Mouse (Mus musculus) olfactory bulb, adult 2 months (tissue): ENCODE results near the gene Cygb. TPM values are rescaled to one million over a fixed set of nuclear protein-coding genes. Genes with fewer than 3 reads are reported as not detected.

Experiments
- H3K27ac ChIP-seq: fragments of 200-500 bp; 2 replicates; pipeline ENCODE4 v1.5.1; 2012; ENCODE audit warnings: low read depth, low read length; ENCODE audit not compliant: insufficient read depth
- H3K4me1 ChIP-seq: fragments of 200-500 bp; 2 replicates; pipeline ENCODE4 v1.6.1; 2012; ENCODE audit warnings: low read length; ENCODE audit not compliant: control insufficient read depth, insufficient read depth
- H3K4me3 ChIP-seq: fragments of 200-500 bp; 2 replicates; pipeline ENCODE4 v1.5.1; 2012; ENCODE audit warnings: mild to moderate bottlenecking, low read depth, low read length, moderate library complexity; ENCODE audit not compliant: insufficient read depth
- CTCF ChIP-seq: fragments of 200-500 bp; IDR thresholded peaks from 2 replicates; pipeline ENCODE4 v1.5.1; 2012; ENCODE audit warnings: low read depth, mild to moderate bottlenecking, low read length, moderate library complexity; ENCODE audit not compliant: insufficient read depth
- POLR2A ChIP-seq: fragments of 200-500 bp; IDR thresholded peaks from 2 replicates; pipeline ENCODE4 v1.6.1; 2012; ENCODE audit warnings: mild to moderate bottlenecking, low read depth, low read length, moderate library complexity; ENCODE audit not compliant: insufficient read depth
- WGBS: fragments of 180-500 bp; shearing (Covaris S2); methylation state at CpG from one replicate; pipeline ENCODE4 v1.1.7; 2018; 5-methylcytosine and 5-hydroxymethylcytosine counted together
- polyA plus RNA-seq: library from polyadenylated mRNA; stranded (reverse); fragments of >200 nt; gene quantifications from 2 replicates; pipeline ENCODE4 v1.2.4, GENCODE M21; 2012; ENCODE audit warnings: low replicate concordance; ENCODE audit not compliant: missing spikeins, insufficient read depth, insufficient read length

The Cygb gene
- polyA plus RNA-seq, 1 experiment: not detected

DNA sequence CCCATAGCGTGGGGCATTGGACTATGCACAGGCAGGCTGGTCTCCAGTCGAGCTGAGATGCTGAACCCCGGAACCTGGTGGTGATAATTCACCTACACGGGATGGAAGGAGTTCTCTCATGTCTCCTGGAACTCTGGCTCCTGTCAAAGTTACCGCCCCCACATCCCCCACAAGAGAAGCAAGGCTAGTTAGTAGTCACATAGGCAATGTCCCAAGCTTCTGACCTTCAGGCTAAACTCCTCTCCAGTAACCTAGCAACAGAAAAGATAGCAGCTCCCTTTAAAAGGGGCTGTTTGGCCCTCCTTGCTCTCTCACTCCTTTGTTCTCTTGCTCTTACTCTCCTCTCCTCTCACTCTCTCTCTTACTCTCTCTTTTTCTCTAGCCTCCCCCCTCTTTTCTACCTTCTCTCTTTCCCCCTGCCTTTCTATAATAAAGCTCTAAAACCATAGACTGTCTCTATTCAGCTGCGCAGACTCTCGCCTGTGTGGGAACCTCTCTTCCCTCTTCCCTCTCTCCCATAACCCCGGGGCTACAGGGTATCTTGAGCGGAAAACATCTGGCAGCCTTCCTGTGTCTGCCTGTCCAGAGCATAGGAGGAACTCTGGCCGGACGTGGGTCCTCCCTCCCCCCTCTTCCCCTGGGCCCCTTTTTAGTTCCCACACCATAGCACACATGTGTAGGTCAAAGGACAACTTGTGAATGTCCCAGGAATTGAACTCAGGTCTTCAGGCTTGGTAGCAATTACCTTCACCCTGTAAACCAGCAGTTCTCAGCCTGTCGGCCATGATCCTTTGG lies 23.7 kb downstream of the Cygb start:
- Histone ChIP-seq H3K4me3 (no peak overlapping the region), H3K27ac (no peak overlapping the region), H3K4me1 (no peaks in the 10 kb centered on the region)
- TF ChIP-seq POLR2A (no peak), CTCF (no peak)
- WGBS: 72% methylated on average over 12 of the region's 12 CpGs

DNA sequence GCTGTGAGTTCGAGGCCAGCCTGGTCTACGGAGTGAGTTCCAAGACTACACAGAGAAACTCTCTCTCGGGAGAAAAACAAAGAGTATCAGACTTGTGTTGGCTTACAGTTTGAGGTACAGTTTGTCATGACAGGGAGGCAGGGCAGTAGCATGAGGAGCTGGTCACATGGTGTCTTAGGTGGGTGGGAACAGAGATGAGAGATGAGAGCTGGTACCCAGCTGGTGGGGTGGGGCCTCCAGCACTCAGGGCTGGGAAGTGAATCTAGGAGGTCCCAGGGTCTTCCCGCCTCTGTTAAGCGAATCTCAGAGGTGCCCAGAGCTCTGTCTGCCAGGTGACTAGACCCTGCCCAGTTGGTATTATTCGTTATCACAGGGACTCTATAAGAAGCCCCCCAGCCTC lies 24.6 kb downstream of the Cygb start:
- Histone ChIP-seq H3K27ac (no peak overlapping the region), H3K4me3 (no peak overlapping the region), H3K4me1 (peaks cover 3% of the 10 kb centered on the region)
- TF ChIP-seq CTCF (no peak), POLR2A (no peak)
- 87% methylated on average over 6 of the region's 6 CpGs for WGBS

DNA sequence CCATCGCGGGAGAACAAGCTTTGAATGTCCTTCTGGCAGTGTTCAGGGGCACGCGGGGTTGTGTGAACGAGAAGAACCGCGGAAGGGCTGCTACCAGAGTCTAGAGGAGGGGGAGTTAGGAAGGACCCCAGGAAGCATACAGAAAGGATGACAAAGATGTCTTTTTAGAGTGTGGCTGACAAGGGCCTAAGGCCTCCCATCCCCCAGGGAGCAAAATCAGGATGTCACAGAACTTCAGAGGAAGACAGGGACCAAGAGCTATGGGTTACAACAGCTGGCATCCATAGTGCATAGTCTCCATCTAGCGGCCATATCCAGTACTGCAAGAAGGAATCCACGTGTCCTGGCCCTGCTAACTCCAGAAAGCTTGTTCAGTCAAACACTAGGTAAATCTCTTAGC lies 25.4 kb downstream of the Cygb start:
- peaks cover 10% of the 10 kb centered on the region for H3K4me1 ChIP-seq
- WGBS: 48% methylated on average over 9 of the region's 9 CpGs
- no peak overlapping the region for H3K4me3 ChIP-seq
- no peak for TF ChIP-seq POLR2A
- no peak; the same call in 1 of the 2 replicates for TF ChIP-seq CTCF
- H3K27ac ChIP-seq: no peak overlapping the region

DNA sequence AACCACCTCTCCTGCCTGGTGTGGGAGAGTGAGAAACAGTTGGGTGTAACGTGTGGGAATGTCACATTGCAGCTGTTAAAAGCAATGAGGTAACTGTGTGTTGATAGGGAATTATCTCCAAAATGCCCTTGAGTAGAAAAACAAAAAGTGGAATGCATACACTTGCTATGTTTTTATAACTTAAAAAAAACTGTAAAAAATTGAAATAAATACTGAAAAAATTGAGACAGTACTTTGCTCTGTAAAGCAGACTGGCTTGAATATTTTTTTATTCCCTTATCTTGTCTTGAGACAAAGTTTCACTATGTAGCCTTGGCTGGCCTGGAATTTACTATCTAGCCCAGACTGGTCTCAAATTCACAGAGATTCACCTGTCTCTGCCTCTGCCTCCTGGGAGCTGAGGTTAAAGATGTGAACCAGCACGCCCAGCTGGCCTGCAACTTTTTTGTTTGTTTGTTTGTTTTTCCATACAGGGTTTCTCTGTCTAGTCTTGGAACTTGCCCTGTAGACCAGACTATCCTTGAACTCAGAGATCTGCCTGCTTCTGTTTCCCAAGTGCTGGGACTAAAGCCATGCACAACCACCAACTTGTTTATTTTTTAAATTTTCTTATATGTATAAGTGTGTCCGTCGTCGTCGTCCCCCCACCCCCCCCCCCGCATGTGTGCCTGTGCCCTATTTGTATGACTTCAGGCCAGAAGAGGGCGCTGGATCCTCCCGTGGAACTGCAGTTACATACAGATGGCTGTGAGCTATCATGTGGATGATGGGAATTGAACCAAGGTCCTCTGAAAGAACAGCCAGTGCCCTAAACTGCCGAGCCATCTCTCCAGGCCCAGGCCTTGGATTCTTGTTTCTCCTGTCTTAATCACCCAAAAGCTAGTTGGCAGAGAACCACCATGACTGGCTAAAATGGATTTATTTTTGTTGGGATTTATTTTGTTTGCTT lies 26.8 kb downstream of the Cygb start:
- 34% methylated on average over 10 of the region's 10 CpGs for WGBS
- TF ChIP-seq POLR2A (no peak), CTCF (no peak)
- Histone ChIP-seq H3K27ac (no peak overlapping the region), H3K4me1 (peaks cover 15% of the 10 kb centered on the region), H3K4me3 (no peak overlapping the region)

DNA sequence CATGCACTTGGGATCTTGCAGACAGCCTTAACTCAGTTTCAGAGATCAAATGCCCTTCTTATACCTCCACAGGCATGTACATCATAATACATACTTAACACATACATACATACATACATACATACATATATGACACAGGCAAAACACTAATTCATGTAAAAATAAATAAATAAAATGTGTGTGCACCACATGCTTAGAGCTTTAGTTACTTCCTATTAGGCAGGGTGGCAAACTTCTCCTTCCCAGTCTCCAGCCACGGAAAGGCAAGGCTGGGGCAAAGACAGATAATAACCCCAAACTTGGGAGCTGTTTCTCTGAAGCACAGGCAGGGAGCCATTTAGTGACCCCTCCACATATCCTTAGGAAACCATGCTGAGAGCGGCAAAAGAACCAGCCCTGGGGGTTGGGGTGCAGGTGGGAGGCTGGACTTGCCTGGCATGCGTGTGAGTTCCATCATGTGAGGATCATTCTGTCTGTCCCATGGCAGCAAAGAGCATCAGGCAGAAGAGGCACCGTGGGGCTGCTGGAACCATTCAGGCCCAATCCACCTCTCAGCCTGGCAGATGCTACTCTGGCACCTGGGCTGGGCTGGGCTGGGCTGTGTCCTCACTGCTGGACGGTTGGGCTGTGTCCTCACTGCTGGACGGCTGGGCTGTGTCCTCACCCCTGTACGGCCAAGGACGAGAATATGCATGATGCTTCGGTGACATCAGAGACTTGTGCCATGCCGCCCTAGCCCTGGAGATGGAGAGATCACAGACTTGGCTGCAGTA lies 27.6 kb downstream of the Cygb start, which contains the start of gene Rhbdf2:
Gene Rhbdf2 (minus strand): TSS at position 721 of the 773 bp plus-strand sequence.
- H3K4me1 ChIP-seq: peaks cover 15% of the 10 kb centered on the region
- H3K27ac ChIP-seq: no peak within 1 kb of the TSS
- WGBS: 82% methylated on average over 10 of the region's 10 CpGs
- H3K4me3 ChIP-seq: no peak within 1 kb of the TSS
- TF ChIP-seq CTCF (no peak), POLR2A (no peak)

DNA sequence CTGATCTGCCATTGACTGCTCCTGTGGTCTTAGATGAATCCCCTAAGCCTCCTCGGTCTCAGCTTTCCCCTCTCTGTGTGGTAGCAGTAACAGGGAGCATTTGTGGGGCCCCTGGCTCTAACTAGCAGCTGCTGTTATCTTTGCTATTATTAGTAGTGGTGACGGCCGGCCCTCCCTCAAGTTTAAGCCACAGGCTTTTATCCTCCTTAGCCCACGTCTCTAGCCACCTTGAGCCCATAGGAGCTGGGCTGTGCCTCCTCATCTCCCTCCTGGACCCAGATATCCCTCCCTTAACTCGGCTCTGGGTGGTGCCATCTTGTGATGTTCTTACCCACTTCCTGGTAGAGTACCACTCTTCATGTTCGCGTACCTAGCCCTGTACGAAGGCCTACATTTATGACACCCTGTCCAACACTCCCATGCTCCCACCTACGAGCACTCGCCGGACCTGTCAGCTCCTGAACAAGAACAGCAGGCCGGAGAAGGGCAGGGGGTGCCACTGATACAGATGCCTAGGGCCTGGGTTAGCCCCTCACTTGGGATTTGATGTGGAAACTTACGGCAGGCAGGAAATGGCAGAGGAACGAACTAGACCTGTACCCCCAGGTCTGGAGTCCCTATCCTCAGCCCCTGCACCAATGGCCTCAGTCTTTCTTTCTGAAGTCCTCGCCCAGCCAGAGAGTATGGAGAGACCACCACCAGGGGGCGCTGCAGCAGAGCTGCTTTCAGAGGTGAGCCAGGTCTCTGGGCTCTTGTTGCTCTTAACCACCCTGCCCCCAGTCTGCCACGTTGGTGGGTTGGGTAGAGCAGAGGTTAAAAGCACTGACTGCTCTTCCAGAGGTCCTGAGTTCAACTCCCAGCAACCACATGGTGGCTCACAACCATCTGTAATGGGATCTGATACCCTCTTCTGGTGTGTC lies 28.8 kb downstream of the Cygb start:
- TF ChIP-seq CTCF: peak; percentile 63; the same call in 1 of the 2 replicates
- no peak for TF ChIP-seq POLR2A
- H3K4me3 ChIP-seq: no peak overlapping the region
- H3K27ac ChIP-seq: no peak overlapping the region
- peaks cover 21% of the 10 kb centered on the region for H3K4me1 ChIP-seq
- 82% methylated on average over 17 of the region's 17 CpGs for WGBS

DNA sequence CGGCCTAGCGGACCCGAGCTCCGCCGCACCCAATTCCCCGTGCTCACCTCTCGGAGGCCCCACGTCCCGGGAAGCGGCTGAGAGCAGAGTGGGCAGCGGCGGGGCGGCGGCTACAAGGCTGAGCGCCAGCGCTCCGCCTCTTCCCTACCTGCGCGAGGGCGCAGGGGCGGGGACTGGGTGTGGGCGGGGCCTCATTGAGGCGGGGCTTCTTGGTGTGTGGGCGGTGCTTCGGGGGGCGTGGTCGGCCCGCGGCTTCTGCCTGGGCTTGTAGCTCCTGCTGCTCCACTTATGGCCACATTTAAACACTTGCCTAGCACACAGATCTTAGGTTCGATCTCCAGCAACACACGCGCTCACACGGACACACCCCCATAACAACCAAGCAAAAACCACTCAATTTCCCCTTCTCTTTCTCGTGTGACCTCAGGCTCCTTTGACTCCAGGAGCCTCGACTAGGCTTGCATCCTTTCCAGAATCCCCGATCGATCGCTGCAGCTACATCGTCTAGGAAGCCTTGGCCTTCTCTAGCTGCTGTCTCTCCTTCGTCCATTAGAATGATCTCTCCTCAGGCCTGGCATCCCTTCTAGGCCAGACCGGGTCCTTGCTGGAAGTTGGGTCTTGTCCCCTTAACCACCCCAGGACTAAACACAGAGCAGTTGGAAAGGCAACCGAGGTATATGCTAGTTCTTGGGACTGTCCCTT lies 29.8 kb downstream of the Cygb start:
- H3K27ac ChIP-seq: no peak overlapping the region
- 15% methylated on average over 42 of the region's 42 CpGs for WGBS
- TF ChIP-seq POLR2A (no peak), CTCF (no peak)

More for the DNA sequence above, 29.8 kb downstream of the Cygb start:
- peaks cover 25% of the 10 kb centered on the region for H3K4me1 ChIP-seq
- H3K4me3 ChIP-seq: peak overlapping the region; percentile 37
